Mouse (Mus musculus) thymus, postnatal 25 days (tissue): ENCODE results near the gene Nab1.
A peak's percentile ranks its signal among the peaks of the same experiment; 100 is the strongest.
"Not testable (repeated sequence)": the region's sequence is repeated elsewhere in the genome, so short reads cannot be mapped to it uniquely, and the experiment has no call there.

Experiments
- DNase-seq: peaks from one replicate; pipeline ENCODE4 v3.0.0; 2022

The Nab1 gene

GRCm38 (mm10) chr1:52500314-52500981, at the start of gene Nab1:
TSS of gene Nab1 (minus strand) at chr1:52500679.
- peak; percentile 74 for DNase-seq

GRCm38 (mm10) chr1:52547451-52547850, 47.0 kb upstream of the Nab1 start:
- DNase-seq = no peak

GRCm38 (mm10) chr1:52546796-52547195, 46.3 kb upstream of the Nab1 start:
- DNase-seq = no peak

DNA sequence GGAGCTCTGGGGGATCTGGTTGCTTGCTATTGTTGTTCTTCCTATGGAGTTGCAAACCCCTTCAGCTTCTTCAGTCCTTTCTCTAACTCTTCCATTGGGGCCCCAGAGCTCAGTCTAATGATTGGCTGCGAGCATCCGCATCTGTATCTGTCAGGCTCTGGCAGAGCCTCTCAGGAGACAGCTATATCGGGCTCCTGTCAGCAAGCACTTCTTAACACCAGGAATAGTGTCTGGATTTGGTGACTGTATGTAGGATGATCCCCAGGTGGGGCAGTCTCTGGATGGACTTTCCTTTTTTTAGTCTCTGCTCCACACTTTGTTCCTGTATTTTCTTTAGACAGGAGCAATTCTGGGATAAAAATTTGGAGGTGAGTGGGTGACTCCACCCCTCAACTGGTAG, 39.6 kb upstream of the Nab1 start:
- DNase-seq = not testable (repeated sequence)

GRCm38 (mm10) chr1:52529933-52530332, 29.5 kb upstream of the Nab1 start:
- DNase-seq = no peak

DNA sequence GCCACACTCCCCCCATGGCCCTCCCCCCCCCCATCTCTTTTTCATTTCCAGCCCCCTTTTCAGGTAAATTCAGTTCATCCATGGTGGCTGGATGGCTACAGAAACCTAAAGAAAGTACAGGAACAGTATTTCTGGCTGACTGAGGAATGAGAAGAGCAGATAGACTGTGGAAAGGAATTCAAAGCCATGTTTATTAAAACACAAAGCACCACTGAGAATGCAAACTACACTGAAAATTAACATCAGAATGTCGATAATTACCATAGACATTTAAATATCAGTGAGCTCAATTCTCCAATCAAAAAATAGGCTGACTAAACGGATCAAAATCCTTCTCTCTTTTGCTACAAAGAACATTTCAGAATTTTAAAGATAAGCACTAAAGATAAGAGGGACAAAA, 27.2 kb upstream of the Nab1 start:
- DNase-seq = no peak

DNA sequence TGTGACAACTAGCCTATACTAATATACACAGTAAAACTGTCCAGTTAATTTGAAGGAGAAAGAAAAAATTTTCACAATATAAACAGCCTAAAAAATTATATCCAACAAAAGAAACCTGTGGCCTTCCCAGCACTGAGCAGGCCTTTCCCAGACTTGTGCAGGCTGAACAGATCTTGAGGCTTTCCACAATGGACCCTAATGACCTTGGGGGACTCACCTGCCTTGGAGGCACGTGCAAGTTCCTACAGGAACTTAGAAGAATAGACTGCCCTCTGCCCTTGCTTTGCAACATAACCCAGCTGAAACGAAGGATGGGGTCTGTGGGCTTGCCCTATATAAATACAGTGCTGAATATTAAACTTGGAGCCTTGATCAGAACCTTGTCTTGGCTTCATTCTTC, 26.8 kb upstream of the Nab1 start:
- no peak for DNase-seq

GRCm38 (mm10) chr1:52524663-52525062, 24.2 kb upstream of the Nab1 start:
- DNase-seq = no peak

DNA sequence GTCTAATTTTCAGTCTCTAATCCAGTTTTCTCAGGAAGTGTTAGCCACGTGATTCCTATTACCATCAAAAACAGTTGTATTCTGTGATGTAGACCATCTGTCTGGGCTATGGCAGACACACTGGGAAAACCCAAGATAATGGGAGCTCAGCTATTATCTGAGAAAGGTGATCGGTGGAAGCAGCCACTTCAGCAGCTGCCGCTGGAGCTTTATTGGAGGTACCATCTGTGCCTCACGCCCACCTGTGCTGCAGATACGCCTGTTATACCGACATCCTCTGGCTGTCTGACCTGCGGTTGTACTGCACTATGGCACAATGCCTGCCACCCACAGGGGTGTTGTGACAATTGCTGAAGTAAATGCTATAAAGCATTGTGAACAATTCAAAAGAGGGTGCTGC, 23.7 kb upstream of the Nab1 start:
- no peak for DNase-seq

GRCm38 (mm10) chr1:52521436-52521993, 21.0 kb upstream of the Nab1 start:
- DNase-seq = no peak

DNA sequence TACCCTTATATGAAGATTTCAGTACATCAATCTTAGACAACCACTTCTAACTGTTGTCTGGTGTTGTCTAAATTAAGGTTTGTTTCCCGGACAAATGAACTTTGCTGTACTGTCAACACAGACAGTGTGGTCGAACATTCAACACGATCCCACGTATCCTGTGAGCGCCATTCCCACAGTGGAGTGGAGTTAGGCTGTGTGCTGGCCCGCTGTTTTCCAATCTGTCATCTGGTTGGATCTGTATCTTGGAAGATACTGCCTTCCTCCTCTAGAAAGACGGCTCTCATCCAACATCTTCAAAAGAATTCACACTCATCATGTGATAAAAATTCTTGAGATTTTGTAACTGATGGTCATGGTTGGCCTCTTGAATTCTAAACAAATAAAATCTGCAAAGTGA, 19.7 kb upstream of the Nab1 start:
- DNase-seq = no peak

GRCm38 (mm10) chr1:52515249-52515648, 14.8 kb upstream of the Nab1 start:
- DNase-seq = no peak

- DNase-seq = no peak
Observed at GRCm38 (mm10) chr1:52511788-52512425, 11.4 kb upstream of the Nab1 start.

DNA sequence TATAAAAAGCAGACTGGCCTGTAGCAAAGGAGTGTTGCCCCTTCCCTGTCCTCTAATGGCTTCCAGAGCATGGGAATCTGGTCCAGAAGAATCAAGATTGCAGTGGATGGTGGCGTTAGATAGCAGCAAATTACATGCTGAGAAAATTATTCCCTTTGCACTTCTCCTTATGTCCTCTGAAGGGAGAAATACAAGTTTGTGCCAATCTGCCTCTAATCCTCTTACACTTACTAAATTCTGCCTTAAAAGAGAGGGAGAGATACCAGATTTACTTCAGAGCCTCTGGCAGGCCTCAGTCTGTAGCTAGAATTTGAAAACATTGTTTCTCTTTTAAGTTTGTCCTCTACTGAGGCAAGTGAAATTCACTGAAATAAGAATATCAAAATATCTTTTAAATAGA, 5.7 kb upstream of the Nab1 start:
- DNase-seq = no peak

DNA sequence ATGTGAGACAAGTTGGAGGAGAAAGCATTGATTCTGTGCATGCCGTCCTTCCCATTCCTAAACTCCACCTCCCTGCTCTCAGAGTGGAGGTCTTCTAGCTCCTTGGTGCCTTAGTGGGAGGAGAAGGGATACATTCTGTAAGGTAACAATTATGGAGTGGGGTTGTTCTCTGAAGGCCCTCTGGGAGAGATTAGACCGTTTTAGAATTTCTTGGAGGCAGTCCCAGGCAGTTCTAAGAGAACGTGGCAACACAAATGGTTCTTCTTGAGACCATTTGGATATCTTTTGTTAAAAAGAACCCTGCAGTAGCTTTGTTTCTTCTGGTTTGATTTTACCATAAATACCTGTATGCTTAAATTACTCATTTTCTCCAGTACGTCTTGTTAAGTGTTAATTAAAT, 1.8 kb upstream of the Nab1 start:
- DNase-seq = no peak

- peak; percentile 32 for DNase-seq
Observed at GRCm38 (mm10) chr1:52501688-52502133, 1.2 kb upstream of the Nab1 start.

GRCm38 (mm10) chr1:52501090-52501489, 611 bp upstream of the Nab1 start:
- no peak for DNase-seq

- DNase-seq = peak; percentile 65
Observed at GRCm38 (mm10) chr1:52499601-52500313, 722 bp downstream of the Nab1 start.

- DNase-seq = no peak
Observed at GRCm38 (mm10) chr1:52498786-52499450, 1.6 kb downstream of the Nab1 start.

- DNase-seq = peak; percentile 47
Observed at GRCm38 (mm10) chr1:52489538-52490181, 10.8 kb downstream of the Nab1 start.

DNA sequence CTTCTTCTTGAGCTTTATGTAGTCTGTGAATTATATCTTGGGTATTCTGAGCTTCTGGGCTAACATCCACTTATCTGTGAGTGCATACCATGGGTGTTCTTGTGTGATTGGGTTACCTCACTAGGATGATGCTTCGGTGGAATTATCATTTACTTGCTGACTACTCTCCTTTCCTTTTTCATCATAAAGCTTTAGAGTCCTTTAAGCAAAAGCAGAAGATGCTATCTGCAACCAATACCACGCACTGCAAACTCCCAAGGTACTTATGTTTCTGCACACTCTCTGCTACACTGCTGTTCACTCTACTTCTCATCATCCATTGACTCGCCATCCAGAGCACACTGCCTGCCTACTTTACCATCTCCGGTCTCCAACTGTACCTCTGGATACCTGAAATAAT, 15.5 kb downstream of the Nab1 start:
- no peak for DNase-seq

GRCm38 (mm10) chr1:52474291-52474690, 26.2 kb downstream of the Nab1 start:
- no peak for DNase-seq
